11 mouse cellular contexts compared by ENCODE assay signal in genomic region chr2:72056081-72056874, GRCm38 (mm10).
DNase-seq lines count a peak whose midpoint lies in the region; ATAC-seq lines count a peak whose summit lies in the region.
"Had no signal": no experiment of that assay in that cellular context is flagged by ENCODE, and none has a peak within 500 bp of the region (broad histone marks: within the 10 kb centered on the region; RNA-seq: fewer than 3 reads in every experiment).

No protein-coding gene starts in this region.

- WGBS in intestine, embryonic 15.5 days, result 70% methylated on average over 11 of the region's 11 CpGs
- 67% methylated on average over 11 of the region's 11 CpGs for WGBS in intestine, embryonic 16.5 days
- 76% methylated on average over 11 of the region's 11 CpGs for WGBS in heart, embryonic 13.5 days

- no peak overlapping the region for H3K27ac ChIP-seq in intestine, embryonic 15.5 days
- H3K27ac ChIP-seq in intestine, embryonic 16.5 days (ENCODE audit: low read length), result no peak overlapping the region
- peak overlapping the region; percentile 39; the same call in 1 of the 2 replicates for H3K27ac ChIP-seq in heart, embryonic 13.5 days (replicated peaks)
- H3K27ac ChIP-seq: embryonic facial prominence, embryonic 12.5 days had no signal

- DNase-seq in kidney, adult 9 months, result peak; percentile 45
- peak; percentile 42 for DNase-seq in lung, postnatal 10 days
- no peak for DNase-seq in thymus, postnatal 25 days
- no peak for DNase-seq in yolk sac, embryonic 10.5 days (ENCODE audit: low spot score)
- DNase-seq: retina, postnatal 1 day; thymus, adult 18-20 months had no signal

- H3K4me1 ChIP-seq in intestine, embryonic 15.5 days (replicated peaks), result peaks cover 4% of the 10 kb centered on the region
- peaks cover 3% of the 10 kb centered on the region; the same call in 1 of the 2 replicates for H3K4me1 ChIP-seq in intestine, embryonic 16.5 days (ENCODE audit: control insufficient read depth, insufficient read depth, low read length)
- H3K4me1 ChIP-seq in heart, embryonic 13.5 days, result peaks cover 40% of the 10 kb centered on the region

- H3K4me2 ChIP-seq in intestine, embryonic 15.5 days (replicated peaks), result 0 out of 2 replicates have a peak overlapping the region, but pooled peaks have one; percentile 10
- H3K4me2 ChIP-seq in intestine, embryonic 16.5 days (ENCODE audit: low read depth, low read length), result no peak overlapping the region
- peak overlapping the region; percentile 68 for H3K4me2 ChIP-seq in heart, embryonic 13.5 days
- H3K4me2 ChIP-seq: embryonic facial prominence, embryonic 12.5 days had no signal

- no peaks in the 10 kb centered on the region for H3K36me3 ChIP-seq in intestine, embryonic 15.5 days
- H3K36me3 ChIP-seq in intestine, embryonic 16.5 days (ENCODE audit: control insufficient read depth, insufficient read depth, low read length), result no peaks in the 10 kb centered on the region
- H3K36me3 ChIP-seq in heart, embryonic 13.5 days, result no peaks in the 10 kb centered on the region
- H3K36me3 ChIP-seq: embryonic facial prominence, embryonic 12.5 days; G1E had no signal

- no peaks in the 10 kb centered on the region for H3K27me3 ChIP-seq in intestine, embryonic 15.5 days (replicated peaks)
- no peaks in the 10 kb centered on the region for H3K27me3 ChIP-seq in intestine, embryonic 16.5 days (replicated peaks; ENCODE audit: control insufficient read depth, insufficient read depth, low read length)
- no peaks in the 10 kb centered on the region for H3K27me3 ChIP-seq in heart, embryonic 13.5 days (replicated peaks)
- H3K27me3 ChIP-seq: embryonic facial prominence, embryonic 12.5 days had no signal

- no peak for ATAC-seq in intestine, embryonic 15.5 days
- ATAC-seq in intestine, embryonic 16.5 days, result no peak
- ATAC-seq in heart, embryonic 13.5 days (ENCODE audit: extremely low read depth, insufficient number of reproducible peaks, low FRiP score, low TSS enrichment), result no peak

- no peak overlapping the region for H3K4me3 ChIP-seq in intestine, embryonic 15.5 days (replicated peaks)
- H3K4me3 ChIP-seq in intestine, embryonic 16.5 days (ENCODE audit: low read length), result no peak overlapping the region
- 0 out of 2 replicates have a peak overlapping the region, but pooled peaks have one; percentile 8 for H3K4me3 ChIP-seq in heart, embryonic 13.5 days
- H3K4me3 ChIP-seq: embryonic facial prominence, embryonic 12.5 days had no signal

- no peaks in the 10 kb centered on the region for H3K9me3 ChIP-seq in intestine, embryonic 15.5 days
- no peaks in the 10 kb centered on the region for H3K9me3 ChIP-seq in intestine, embryonic 16.5 days (ENCODE audit: control insufficient read depth, low read length)
- H3K9me3 ChIP-seq in heart, embryonic 13.5 days, result no peaks in the 10 kb centered on the region
- H3K9me3 ChIP-seq: embryonic facial prominence, embryonic 12.5 days; G1E had no signal

- no peak overlapping the region for H3K9ac ChIP-seq in intestine, embryonic 15.5 days
- H3K9ac ChIP-seq in intestine, embryonic 16.5 days (ENCODE audit: low read depth, low read length), result no peak overlapping the region
- no peak overlapping the region for H3K9ac ChIP-seq in heart, embryonic 13.5 days
- H3K9ac ChIP-seq: embryonic facial prominence, embryonic 12.5 days had no signal

Comparison
In these comparisons a context has a peak if more than half of its experiments do, and no peak if none do; other contexts are left out.
1. DNase-seq: peak in kidney, adult 9 months (single experiment) and lung, postnatal 10 days (single experiment); none in thymus, postnatal 25 days (single experiment) and yolk sac, embryonic 10.5 days (single experiment).